Mouse (Mus musculus): ENCODE results near the gene Marc2. TPM values are rescaled to one million over a fixed set of nuclear protein-coding genes. Genes with fewer than 3 reads are reported as not detected.

Gene Marc2
- polyA plus RNA-seq, 1 experiment from 2014 or later: 174 TPM

- 71% methylated on average over 13 of the region's 13 CpGs for WGBS
- Histone ChIP-seq H3K9ac (replicated peaks; ENCODE audit: low read depth, low read length) (no peak overlapping the region), H3K4me3 (ENCODE audit: low read depth, low read length) (no peak overlapping the region), H3K27me3 (ENCODE audit: control insufficient read depth, insufficient read depth, low read length) (no peaks in the 10 kb centered on the region; the same call in 1 of the 2 replicates), H3K9me3 (ENCODE audit: control insufficient read depth, low read depth, low read length) (no peaks in the 10 kb centered on the region), H3K4me2 (replicated peaks; ENCODE audit: low read depth, low read length) (no peak overlapping the region), H3K27ac (ENCODE audit: low read length) (no peak overlapping the region), H3K36me3 (ENCODE audit: control insufficient read depth, insufficient read depth, low read length) (no peaks in the 10 kb centered on the region), H3K4me1 (ENCODE audit: control insufficient read depth, insufficient read depth, low read length) (peaks cover 14% of the 10 kb centered on the region)
- no peak for ATAC-seq (ENCODE audit: insufficient number of reproducible peaks, insufficient read depth, low FRiP score, low read depth)
Observed at GRCm38 (mm10) chr1:184786376-184787151, 59.7 kb downstream of the Marc2 start.

GRCm38 (mm10) chr1:184783641-184784040 is 62.6 kb downstream of the Marc2 start:
- 69% methylated on average over 4 of the region's 4 CpGs for WGBS
- Histone ChIP-seq H3K4me1 (ENCODE audit: control insufficient read depth, insufficient read depth, low read length) (peaks cover 24% of the 10 kb centered on the region), H3K9me3 (ENCODE audit: control insufficient read depth, low read depth, low read length) (no peaks in the 10 kb centered on the region), H3K4me3 (ENCODE audit: low read depth, low read length) (no peak overlapping the region), H3K27ac (ENCODE audit: low read length) (no peak overlapping the region), H3K36me3 (ENCODE audit: control insufficient read depth, insufficient read depth, low read length) (no peaks in the 10 kb centered on the region), H3K9ac (replicated peaks; ENCODE audit: low read depth, low read length) (no peak overlapping the region), H3K4me2 (replicated peaks; ENCODE audit: low read depth, low read length) (no peak overlapping the region), H3K27me3 (ENCODE audit: control insufficient read depth, insufficient read depth, low read length) (no peaks in the 10 kb centered on the region)
- no peak for ATAC-seq (ENCODE audit: insufficient number of reproducible peaks, insufficient read depth, low FRiP score, low read depth)

GRCm38 (mm10) chr1:184782161-184782513 is 64.1 kb downstream of the Marc2 start:
- WGBS: 14% methylated on average over 14 of the region's 14 CpGs
- no peak overlapping the region for H3K4me3 ChIP-seq (ENCODE audit: low read depth, low read length)
- H3K9me3 ChIP-seq (ENCODE audit: control insufficient read depth, low read depth, low read length): no peaks in the 10 kb centered on the region
- no peaks in the 10 kb centered on the region for H3K36me3 ChIP-seq (ENCODE audit: control insufficient read depth, insufficient read depth, low read length)
- ATAC-seq (ENCODE audit: insufficient number of reproducible peaks, insufficient read depth, low FRiP score, low read depth): peak; percentile 79; the same call in 1 of the 2 replicates
- H3K27ac ChIP-seq (ENCODE audit: low read length): peak overlapping the region; percentile 49; the same call in 1 of the 2 replicates
- peaks cover 24% of the 10 kb centered on the region for H3K4me1 ChIP-seq (ENCODE audit: control insufficient read depth, insufficient read depth, low read length)
- no peaks in the 10 kb centered on the region for H3K27me3 ChIP-seq (ENCODE audit: control insufficient read depth, insufficient read depth, low read length)
- H3K4me2 ChIP-seq (replicated peaks; ENCODE audit: low read depth, low read length): no peak overlapping the region
- no peak overlapping the region for H3K9ac ChIP-seq (replicated peaks; ENCODE audit: low read depth, low read length)

GRCm38 (mm10) chr1:184781286-184782160 is 64.7 kb downstream of the Marc2 start:
- H3K4me2 ChIP-seq (replicated peaks; ENCODE audit: low read depth, low read length): no peak overlapping the region
- H3K9me3 ChIP-seq (ENCODE audit: control insufficient read depth, low read depth, low read length): no peaks in the 10 kb centered on the region
- peak; percentile 12; the same call in 1 of the 2 replicates for ATAC-seq (ENCODE audit: insufficient number of reproducible peaks, insufficient read depth, low FRiP score, low read depth)
- peaks cover 24% of the 10 kb centered on the region for H3K4me1 ChIP-seq (ENCODE audit: control insufficient read depth, insufficient read depth, low read length)
- no peak overlapping the region for H3K4me3 ChIP-seq (ENCODE audit: low read depth, low read length)
- 0 out of 2 replicates have a peak, but pooled peaks cover under 1% of the 10 kb centered on the region for H3K27me3 ChIP-seq (ENCODE audit: control insufficient read depth, insufficient read depth, low read length)
- H3K36me3 ChIP-seq (ENCODE audit: control insufficient read depth, insufficient read depth, low read length): no peaks in the 10 kb centered on the region
- peak overlapping the region; percentile 49; the same call in 1 of the 2 replicates for H3K27ac ChIP-seq (ENCODE audit: low read length)
- H3K9ac ChIP-seq (replicated peaks; ENCODE audit: low read depth, low read length): no peak overlapping the region
- WGBS: 26% methylated on average over 10 of the region's 10 CpGs

- Histone ChIP-seq H3K4me2 (replicated peaks; ENCODE audit: low read depth, low read length) (no peak overlapping the region), H3K4me1 (ENCODE audit: control insufficient read depth, insufficient read depth, low read length) (peaks cover 24% of the 10 kb centered on the region), H3K9ac (replicated peaks; ENCODE audit: low read depth, low read length) (no peak overlapping the region), H3K36me3 (ENCODE audit: control insufficient read depth, insufficient read depth, low read length) (no peaks in the 10 kb centered on the region), H3K9me3 (ENCODE audit: control insufficient read depth, low read depth, low read length) (no peaks in the 10 kb centered on the region), H3K4me3 (ENCODE audit: low read depth, low read length) (no peak overlapping the region), H3K27me3 (ENCODE audit: control insufficient read depth, insufficient read depth, low read length) (peaks cover 4% of the 10 kb centered on the region; the same call in 1 of the 2 replicates), H3K27ac (ENCODE audit: low read length) (no peak overlapping the region)
- ATAC-seq (ENCODE audit: insufficient number of reproducible peaks, insufficient read depth, low FRiP score, low read depth): no peak
- WGBS: 86% methylated on average over 6 of the region's 6 CpGs
Observed at GRCm38 (mm10) chr1:184778157-184778556, 68.1 kb downstream of the Marc2 start.

GRCm38 (mm10) chr1:184777061-184777795 is 69.0 kb downstream of the Marc2 start:
- 28% methylated on average over 22 of the region's 22 CpGs for WGBS
- no peak for ATAC-seq (ENCODE audit: insufficient number of reproducible peaks, insufficient read depth, low FRiP score, low read depth)
- peaks cover 4% of the 10 kb centered on the region; the same call in 1 of the 2 replicates for H3K27me3 ChIP-seq (ENCODE audit: control insufficient read depth, insufficient read depth, low read length)

GRCm38 (mm10) chr1:184775289-184775688 is 71.0 kb downstream of the Marc2 start:
- H3K36me3 ChIP-seq (ENCODE audit: control insufficient read depth, insufficient read depth, low read length): no peaks in the 10 kb centered on the region
- ATAC-seq (ENCODE audit: insufficient number of reproducible peaks, insufficient read depth, low FRiP score, low read depth): no peak
- 56% methylated on average over 9 of the region's 9 CpGs for WGBS
- H3K4me1 ChIP-seq (ENCODE audit: control insufficient read depth, insufficient read depth, low read length): peaks cover 3% of the 10 kb centered on the region; the same call in 1 of the 2 replicates
- H3K9me3 ChIP-seq (ENCODE audit: control insufficient read depth, low read depth, low read length): no peaks in the 10 kb centered on the region
- H3K27ac ChIP-seq (ENCODE audit: low read length): no peak overlapping the region
- no peak overlapping the region for H3K4me3 ChIP-seq (ENCODE audit: low read depth, low read length)
- no peak overlapping the region for H3K4me2 ChIP-seq (replicated peaks; ENCODE audit: low read depth, low read length)
- no peak overlapping the region for H3K9ac ChIP-seq (replicated peaks; ENCODE audit: low read depth, low read length)
- H3K27me3 ChIP-seq (ENCODE audit: control insufficient read depth, insufficient read depth, low read length): peaks cover 5% of the 10 kb centered on the region; the same call in 1 of the 2 replicates

More at GRCm38 (mm10) chr1:184777061-184777795, 69.0 kb downstream of the Marc2 start:
- Histone ChIP-seq H3K27ac (ENCODE audit: low read length) (no peak overlapping the region), H3K4me3 (ENCODE audit: low read depth, low read length) (no peak overlapping the region), H3K4me2 (replicated peaks; ENCODE audit: low read depth, low read length) (no peak overlapping the region), H3K4me1 (ENCODE audit: control insufficient read depth, insufficient read depth, low read length) (peaks cover 14% of the 10 kb centered on the region), H3K36me3 (ENCODE audit: control insufficient read depth, insufficient read depth, low read length) (no peaks in the 10 kb centered on the region), H3K9me3 (ENCODE audit: control insufficient read depth, low read depth, low read length) (no peaks in the 10 kb centered on the region), H3K9ac (replicated peaks; ENCODE audit: low read depth, low read length) (no peak overlapping the region)

- Histone ChIP-seq H3K27me3 (ENCODE audit: control insufficient read depth, insufficient read depth, low read length) (peaks cover 7% of the 10 kb centered on the region; the same call in 1 of the 2 replicates), H3K4me1 (ENCODE audit: control insufficient read depth, insufficient read depth, low read length) (peaks cover 3% of the 10 kb centered on the region; the same call in 1 of the 2 replicates), H3K27ac (ENCODE audit: low read length) (no peak overlapping the region), H3K4me2 (replicated peaks; ENCODE audit: low read depth, low read length) (no peak overlapping the region), H3K36me3 (ENCODE audit: control insufficient read depth, insufficient read depth, low read length) (no peaks in the 10 kb centered on the region), H3K9me3 (ENCODE audit: control insufficient read depth, low read depth, low read length) (no peaks in the 10 kb centered on the region), H3K9ac (replicated peaks; ENCODE audit: low read depth, low read length) (no peak overlapping the region), H3K4me3 (ENCODE audit: low read depth, low read length) (no peak overlapping the region)
- no peak for ATAC-seq (ENCODE audit: insufficient number of reproducible peaks, insufficient read depth, low FRiP score, low read depth)
- WGBS: 16% methylated on average over 9 of the region's 9 CpGs
Observed at GRCm38 (mm10) chr1:184771891-184772249, 74.4 kb downstream of the Marc2 start.

All from stomach, embryonic 14.5 days (tissue).